12 mouse cellular contexts compared by ENCODE assay signal in the genomic region with DNA sequence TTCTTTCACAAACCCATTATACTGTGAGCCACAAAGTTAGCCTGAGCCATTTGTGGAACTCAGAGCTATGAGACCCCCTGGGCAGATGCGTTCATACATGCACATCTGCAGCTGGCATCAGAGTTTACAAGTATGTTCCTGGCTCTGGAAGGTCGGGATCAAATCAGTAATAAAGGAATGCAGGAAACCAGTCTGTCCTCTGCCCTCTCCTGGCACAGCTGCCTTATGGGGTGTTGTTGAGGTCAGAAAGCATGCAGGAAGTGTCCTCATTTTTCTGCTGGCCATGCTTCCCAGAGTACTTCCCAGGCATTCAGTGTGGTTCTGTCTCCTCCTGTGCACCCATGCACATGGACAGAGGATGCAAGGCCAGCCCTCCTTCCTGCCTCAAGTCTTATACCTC. TPM values are rescaled to one million over a fixed set of nuclear protein-coding genes. Genes with fewer than 3 reads are reported as not detected.
A peak's percentile ranks its signal among the peaks of the same experiment; 100 is the strongest.
DNase-seq lines count a peak whose midpoint lies in the region; ATAC-seq and TF ChIP-seq lines count a peak whose summit lies in the region.
"Had no signal": no experiment of that assay in that cellular context is flagged by ENCODE, and none has a peak within 500 bp of the region (broad histone marks: within the 10 kb centered on the region; RNA-seq: fewer than 3 reads in every experiment).

No protein-coding gene starts in this region.

- no peak for TF ChIP-seq EP300 in lung, postnatal 0 days (IDR thresholded peaks at IDR 0.05)

- WGBS in liver, adult 2 months, result 75% methylated on average over 2 of the region's 2 CpGs
- WGBS in liver, embryonic 12.5 days (ENCODE audit: insufficient replicate concordance), result 68% methylated on average over 2 of the region's 2 CpGs
- 51% methylated on average over 2 of the region's 2 CpGs for WGBS in kidney, adult 2 months
- WGBS in lung, postnatal 0 days, result 49% methylated on average over 2 of the region's 2 CpGs

- H3K27ac ChIP-seq in liver, adult 2 months (replicated peaks; ENCODE audit: insufficient read depth, low read depth, low read length), result no peak overlapping the region
- H3K27ac ChIP-seq in liver, embryonic 12.5 days, result no peak overlapping the region
- peak overlapping the region; percentile 24; the same call in 1 of the 2 replicates for H3K27ac ChIP-seq in kidney, adult 2 months (ENCODE audit: insufficient read depth, low read depth, low read length)
- peak overlapping the region; percentile 75 for H3K27ac ChIP-seq in lung, postnatal 0 days (ENCODE audit: low read length)
- H3K27ac ChIP-seq: midbrain, embryonic 13.5 days had no signal

- no peak overlapping the region for H3K4me3 ChIP-seq in liver, adult 2 months (ENCODE audit: insufficient read depth, low read depth, low read length)
- no peak overlapping the region for H3K4me3 ChIP-seq in liver, embryonic 12.5 days
- H3K4me3 ChIP-seq in kidney, adult 2 months (ENCODE audit: insufficient read depth, low read depth, low read length), result no peak overlapping the region
- no peak overlapping the region for H3K4me3 ChIP-seq in lung, postnatal 0 days (ENCODE audit: low read depth, low read length)
- H3K4me3 ChIP-seq: midbrain, embryonic 13.5 days had no signal

- peaks cover 6% of the 10 kb centered on the region; the same call in 1 of the 2 replicates for H3K4me1 ChIP-seq in liver, adult 2 months (ENCODE audit: control insufficient read depth, insufficient read depth, low read length)
- H3K4me1 ChIP-seq in liver, embryonic 12.5 days, result peaks cover 23% of the 10 kb centered on the region
- no peaks in the 10 kb centered on the region for H3K4me1 ChIP-seq in kidney, adult 2 months (ENCODE audit: control insufficient read depth, insufficient read depth, low read length)
- H3K4me1 ChIP-seq in lung, postnatal 0 days (ENCODE audit: insufficient read depth, low read depth, low read length), result peaks cover 18% of the 10 kb centered on the region; the same call in 1 of the 2 replicates
- H3K4me1 ChIP-seq: midbrain, embryonic 13.5 days had no signal

- no peaks in the 10 kb centered on the region for H3K9me3 ChIP-seq in liver, embryonic 12.5 days (replicated peaks)
- no peaks in the 10 kb centered on the region for H3K9me3 ChIP-seq in lung, postnatal 0 days (ENCODE audit: low read length)
- H3K9me3 ChIP-seq: midbrain, embryonic 13.5 days had no signal

- H3K27me3 ChIP-seq in liver, adult 2 months (ENCODE audit: control insufficient read depth, insufficient read depth, low read length), result no peaks in the 10 kb centered on the region
- H3K27me3 ChIP-seq in liver, embryonic 12.5 days (replicated peaks), result no peaks in the 10 kb centered on the region
- no peaks in the 10 kb centered on the region for H3K27me3 ChIP-seq in kidney, adult 2 months (replicated peaks; ENCODE audit: control insufficient read depth, insufficient read depth, low read length)
- H3K27me3 ChIP-seq in lung, postnatal 0 days (replicated peaks; ENCODE audit: insufficient read depth, low read length), result no peaks in the 10 kb centered on the region
- H3K27me3 ChIP-seq: midbrain, embryonic 13.5 days had no signal

- H3K9ac ChIP-seq in liver, adult 2 months (ENCODE audit: low read depth, low read length), result no peak overlapping the region
- H3K9ac ChIP-seq in liver, embryonic 12.5 days, result no peak overlapping the region
- no peak overlapping the region for H3K9ac ChIP-seq in lung, postnatal 0 days (replicated peaks; ENCODE audit: low read depth)
- H3K9ac ChIP-seq: midbrain, embryonic 13.5 days had no signal

- H3K4me2 ChIP-seq in liver, embryonic 12.5 days, result no peak overlapping the region
- H3K4me2 ChIP-seq in lung, postnatal 0 days (replicated peaks; ENCODE audit: low read depth, low read length), result no peak overlapping the region
- H3K4me2 ChIP-seq: midbrain, embryonic 13.5 days had no signal

- TF ChIP-seq POLR2A in liver, adult 2 months (IDR thresholded peaks at IDR 0.05; ENCODE audit: extremely low read depth, insufficient read depth, low read length), result no peak
- no peak for TF ChIP-seq POLR2A in kidney, adult 2 months (IDR thresholded peaks at IDR 0.05; ENCODE audit: low read depth, low read length)

- TF ChIP-seq CTCF in liver, adult 2 months (IDR thresholded peaks at IDR 0.05; ENCODE audit: low read depth, low read length), result no peak
- TF ChIP-seq CTCF in kidney, adult 2 months (conservative IDR thresholded peaks at IDR 0.05; ENCODE audit: insufficient read depth, insufficient read length, low read depth, low read length), result no peak
- no peak for TF ChIP-seq CTCF in lung, postnatal 0 days (IDR thresholded peaks at IDR 0.05)

- no peak for ATAC-seq in liver, embryonic 12.5 days
- 0 out of 2 replicates have a peak, but pooled peaks have one; percentile 14 for ATAC-seq in lung, postnatal 0 days
- ATAC-seq: inflammation-experienced regulatory T-cells, adult 6 months; midbrain, embryonic 13.5 days had no signal

- peaks cover 3% of the 10 kb centered on the region; the same call in 1 of the 2 replicates for H3K36me3 ChIP-seq in liver, adult 2 months (ENCODE audit: control insufficient read depth, insufficient read depth, low read length)
- H3K36me3 ChIP-seq in liver, embryonic 12.5 days, result peaks cover 83% of the 10 kb centered on the region
- H3K36me3 ChIP-seq in kidney, adult 2 months (ENCODE audit: control insufficient read depth, insufficient read depth, low read length), result no peaks in the 10 kb centered on the region
- H3K36me3 ChIP-seq in lung, postnatal 0 days (ENCODE audit: insufficient read depth, low read length), result 0 out of 2 replicates have a peak, but pooled peaks cover 4% of the 10 kb centered on the region

- H3K79me2 ChIP-seq in liver, adult 2 months (ENCODE audit: control insufficient read depth, insufficient read depth, low read length), result no peaks in the 10 kb centered on the region

- peak; percentile 36 for DNase-seq in adrenal gland, adult 2 months
- DNase-seq in adrenal gland, postnatal 14 days, result no peak
- peak; percentile 12 for DNase-seq in liver, adult 2 months (ENCODE audit: extremely low read depth, low read depth, low spot score)
- DNase-seq in kidney, adult 2 months, result peak; percentile 65
- peak; percentile 37 for DNase-seq in lung, postnatal 0 days (ENCODE audit: low spot score)
- no peak for DNase-seq in cerebellum, postnatal 36 days
- DNase-seq in adipocyte (ENCODE audit: low spot score), result no peak
- DNase-seq: cerebellum, adult 18-20 months; left cerebral cortex, postnatal 4 days had no signal

RNA-seq across cellular contexts. Expression of a gene that starts 48.1 kb away (rescaled TPM):
- total RNA-seq in adrenal gland, adult 2 months (2021), result 10 to 100 TPM; 20.2 to 20.6 TPM
- 64.0 and 71.3 TPM in 2 replicates for polyA plus RNA-seq in adrenal gland, adult 2 months (2012; rRNA removed)
- total RNA-seq in adrenal gland, postnatal 14 days (2021), result 25.2 and 25.8 TPM in 2 replicates
- 0.55 and 0.94 TPM in 2 replicates for total RNA-seq in liver, adult 2 months (2014; rRNA removed)
- 2.5 and 3.7 TPM in 2 replicates for polyA plus RNA-seq in liver, adult 2 months (2012; rRNA removed)
- polyA plus RNA-seq in liver, embryonic 12.5 days (2016; fragmentation: Nextera tagmentation; extraction: Ambion mirVana), result 3.7 and 3.9 TPM in 2 replicates
- 23.0 and 25.2 TPM in 2 replicates for polyA plus RNA-seq in kidney, adult 2 months (2012; rRNA removed)
- polyA plus RNA-seq in lung, postnatal 0 days (2015; fragmentation: Nextera tagmentation; extraction: Ambion mirVana), result 13.8 and 16.6 TPM in 2 replicates

RNA-seq across cellular contexts. Expression of a gene that starts 54.8 kb away (rescaled TPM):
- 10 to 100 TPM; 29.8 to 37.5 TPM for total RNA-seq in adrenal gland, adult 2 months (2021)
- polyA plus RNA-seq in adrenal gland, adult 2 months (2012; rRNA removed), result 40.9 and 47.0 TPM in 2 replicates
- total RNA-seq in adrenal gland, postnatal 14 days (2021), result 25.0 and 25.8 TPM in 2 replicates
- 6.7 and 7.9 TPM in 2 replicates for total RNA-seq in liver, adult 2 months (2014; rRNA removed)
- polyA plus RNA-seq in liver, adult 2 months (2012; rRNA removed), result 22.9 and 25.0 TPM in 2 replicates
- polyA plus RNA-seq in liver, embryonic 12.5 days (2016; fragmentation: Nextera tagmentation; extraction: Ambion mirVana), result 28.3 and 30.5 TPM in 2 replicates
- polyA plus RNA-seq in kidney, adult 2 months (2012; rRNA removed), result 36.8 and 39.1 TPM in 2 replicates
- polyA plus RNA-seq in lung, postnatal 0 days (2015; fragmentation: Nextera tagmentation; extraction: Ambion mirVana), result 10.0 and 11.1 TPM in 2 replicates

Comparison
In these comparisons a context has a peak if more than half of its experiments do, and no peak if none do; other contexts are left out.
1. DNase-seq: peak in adrenal gland, adult 2 months (single experiment), liver, adult 2 months (single experiment), kidney, adult 2 months (single experiment) and lung, postnatal 0 days (single experiment); none in adrenal gland, postnatal 14 days (single experiment), cerebellum, postnatal 36 days (0 of 2) and adipocyte (single experiment).
2. H3K27ac ChIP-seq: peak in kidney, adult 2 months (single experiment) and lung, postnatal 0 days (single experiment); none in liver, adult 2 months (single experiment) and liver, embryonic 12.5 days (single experiment).